Mouse (Mus musculus) midbrain, embryonic 16.5 days (tissue): ENCODE measurements around the gene Ntn5. TPM values are rescaled to one million over a fixed set of nuclear protein-coding genes. Genes with fewer than 3 reads are reported as not detected.
A peak's percentile ranks its signal among the peaks of the same experiment; 100 is the strongest.

Experiments used
- ATAC-seq: fragments of 200-750 bp; cut with Nextera tagmentation; 2 replicates; pipeline ENCODE4 v1.8.0; 2017; ENCODE audit warnings: moderate TSS enrichment
- H3K27ac ChIP-seq: fragments of 300-500 bp; sonication (generic); 2 replicates; pipeline ENCODE4 v1.5.1; 2014; ENCODE audit warnings: mild to moderate bottlenecking, low read length, mixed read lengths
- H3K27me3 ChIP-seq: fragments of 300-500 bp; sonication (generic); 2 replicates; pipeline ENCODE4 v1.6.1; 2014; ENCODE audit warnings: low read depth, low read length, mixed read lengths; ENCODE audit not compliant: control insufficient read depth, insufficient read depth
- H3K36me3 ChIP-seq: fragments of 300-500 bp; sonication (generic); 2 replicates; pipeline ENCODE4 v1.6.1; 2014; ENCODE audit warnings: mild to moderate bottlenecking, low read length, moderate library complexity, mixed read lengths; ENCODE audit not compliant: control insufficient read depth, insufficient read depth
- H3K4me1 ChIP-seq: fragments of 300-500 bp; sonication (generic); 2 replicates; pipeline ENCODE4 v1.6.1; 2014; ENCODE audit warnings: mild to moderate bottlenecking, low read length, mixed read lengths; ENCODE audit not compliant: control insufficient read depth, insufficient read depth
- H3K4me2 ChIP-seq: fragments of 300-500 bp; sonication (generic); 2 replicates; pipeline ENCODE4 v1.6.1; 2014; ENCODE audit warnings: mild to moderate bottlenecking, low read length, mixed read lengths
- H3K4me3 ChIP-seq: fragments of 300-500 bp; sonication (generic); 2 replicates; pipeline ENCODE4 v1.5.1; 2014; ENCODE audit warnings: low read depth, mild to moderate bottlenecking, low read length, moderate library complexity, mixed read lengths
- H3K9ac ChIP-seq: fragments of 300-500 bp; sonication (generic); 2 replicates; pipeline ENCODE4 v1.6.1; 2014; ENCODE audit warnings: low read depth, low read length, mixed read lengths
- H3K9me3 ChIP-seq: fragments of 300-500 bp; sonication (generic); replicated peaks from 2 replicates; pipeline ENCODE4 v1.6.1; 2014; ENCODE audit warnings: mild to moderate bottlenecking, low read length, mixed read lengths; ENCODE audit not compliant: control insufficient read depth, poor library complexity, severe bottlenecking
- WGBS: fragments of 180-500 bp; shearing (Covaris S2); extraction: QIAGEN DNeasy Blood & Tissue Kit; methylation state at CpG from one replicate; pipeline ENCODE4 v1.1.7; 2014; 5-methylcytosine and 5-hydroxymethylcytosine counted together
- polyA plus RNA-seq: library from polyadenylated mRNA; unstranded; fragments of >200 nt; fragmentation: Nextera tagmentation; extraction: Ambion mirVana; gene quantifications from 2 replicates; pipeline ENCODE4 v1.2.1, GENCODE M21; 2015

Gene Ntn5
- polyA plus RNA-seq, 1 experiment from 2014 or later = 0.23 TPM

DNA sequence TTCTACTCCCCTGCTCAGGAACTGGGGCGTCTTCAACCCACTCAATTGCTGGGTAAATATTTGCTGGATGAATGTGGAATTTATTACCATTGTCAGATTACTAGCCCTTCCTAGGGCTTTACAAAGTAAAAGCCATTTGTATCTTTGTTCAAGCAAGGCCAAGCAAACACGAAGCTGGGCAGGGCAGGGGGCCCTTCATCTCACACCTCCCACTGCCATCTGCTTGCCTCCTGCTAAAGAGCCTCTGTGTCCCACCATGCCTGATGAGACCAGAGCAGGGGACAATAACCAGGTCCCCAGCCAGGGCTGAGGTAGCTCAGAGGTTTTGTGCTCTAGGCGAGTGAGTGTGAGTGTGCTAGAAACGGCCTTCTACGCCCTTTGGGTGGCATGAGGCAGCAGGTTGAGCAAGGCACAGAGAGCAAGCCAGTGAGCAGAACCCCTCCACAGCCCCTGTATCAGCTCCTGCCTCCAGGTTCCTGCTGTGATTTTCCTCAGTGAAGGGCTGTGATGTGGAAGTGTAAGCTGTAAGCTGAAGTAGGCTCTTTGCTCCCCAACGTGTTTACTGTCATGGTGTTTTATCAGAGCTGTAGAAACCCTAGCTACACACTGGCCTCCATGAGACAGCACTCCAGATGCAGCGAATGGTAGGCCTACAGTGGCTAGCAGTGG, 6.1 kb upstream of the Ntn5 start:
- H3K4me1 ChIP-seq = peaks cover 3% of the 10 kb centered on the region; the same call in 1 of the 2 replicates
- H3K27ac ChIP-seq = no peak overlapping the region
- no peaks in the 10 kb centered on the region for H3K36me3 ChIP-seq
- no peaks in the 10 kb centered on the region for H3K27me3 ChIP-seq
- H3K4me2 ChIP-seq = no peak overlapping the region
- WGBS = 78% methylated on average over 7 of the region's 7 CpGs
- no peaks in the 10 kb centered on the region for H3K9me3 ChIP-seq
- no peak overlapping the region for H3K4me3 ChIP-seq
- H3K9ac ChIP-seq = no peak overlapping the region
- no peak for ATAC-seq

- H3K27me3 ChIP-seq = no peaks in the 10 kb centered on the region
- WGBS = 91% methylated on average over 14 of the region's 14 CpGs
- H3K9me3 ChIP-seq = no peaks in the 10 kb centered on the region
Observed at GRCm38 (mm10) chr7:45678513-45678912, 5.3 kb upstream of the Ntn5 start.

DNA sequence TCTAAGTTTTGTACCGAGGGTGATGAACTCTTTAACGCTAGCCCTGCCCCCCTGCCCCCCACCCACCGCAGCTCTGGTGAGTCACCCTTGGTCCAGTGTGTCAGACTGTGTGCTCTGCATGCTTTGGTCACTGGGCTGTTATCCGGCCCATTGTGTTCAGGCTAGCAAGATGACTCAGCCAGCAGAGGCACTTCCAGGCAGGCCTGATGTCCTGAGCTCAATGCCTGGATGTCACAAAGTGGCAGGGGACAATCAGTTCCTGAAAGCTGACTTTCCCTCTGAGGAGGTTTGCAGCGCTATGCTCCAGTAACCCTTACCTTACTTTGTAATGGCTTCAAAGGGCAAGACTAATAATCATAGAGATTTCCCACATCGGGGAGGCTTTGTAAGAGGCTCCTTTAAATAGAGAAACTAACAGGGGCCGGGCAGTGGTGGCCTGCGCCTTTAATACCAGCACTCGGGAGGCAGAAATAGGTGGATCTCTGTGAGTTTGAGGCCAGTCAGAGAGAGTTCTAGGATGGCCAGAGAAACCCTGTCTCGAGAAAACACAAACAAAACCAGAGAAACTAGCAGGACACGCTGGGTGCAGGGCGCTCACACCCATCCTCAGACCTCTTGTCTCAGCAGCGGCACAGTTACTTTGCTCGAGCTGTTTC, 3.7 kb upstream of the Ntn5 start:
- Histone ChIP-seq H3K4me1 (peaks cover 3% of the 10 kb centered on the region; the same call in 1 of the 2 replicates), H3K36me3 (no peaks in the 10 kb centered on the region), H3K27ac (no peak overlapping the region), H3K27me3 (no peaks in the 10 kb centered on the region), H3K4me2 (no peak overlapping the region), H3K4me3 (no peak overlapping the region), H3K9me3 (no peaks in the 10 kb centered on the region), H3K9ac (no peak overlapping the region)
- ATAC-seq = no peak
- 56% methylated on average over 14 of the region's 14 CpGs for WGBS

More at GRCm38 (mm10) chr7:45678513-45678912, 5.3 kb upstream of the Ntn5 start:
- Histone ChIP-seq H3K4me2 (no peak overlapping the region), H3K4me1 (peaks cover 3% of the 10 kb centered on the region; the same call in 1 of the 2 replicates), H3K36me3 (no peaks in the 10 kb centered on the region), H3K4me3 (no peak overlapping the region), H3K27ac (no peak overlapping the region), H3K9ac (no peak overlapping the region)
- no peak for ATAC-seq

- no peak for ATAC-seq
- Histone ChIP-seq H3K4me3 (no peak overlapping the region), H3K36me3 (no peaks in the 10 kb centered on the region), H3K4me1 (peaks cover 3% of the 10 kb centered on the region; the same call in 1 of the 2 replicates), H3K27me3 (no peaks in the 10 kb centered on the region), H3K9ac (no peak overlapping the region), H3K9me3 (no peaks in the 10 kb centered on the region), H3K4me2 (no peak overlapping the region), H3K27ac (no peak overlapping the region)
- WGBS = 90% methylated on average over 8 of the region's 8 CpGs
Observed at GRCm38 (mm10) chr7:45681046-45681736, 2.6 kb upstream of the Ntn5 start.

DNA sequence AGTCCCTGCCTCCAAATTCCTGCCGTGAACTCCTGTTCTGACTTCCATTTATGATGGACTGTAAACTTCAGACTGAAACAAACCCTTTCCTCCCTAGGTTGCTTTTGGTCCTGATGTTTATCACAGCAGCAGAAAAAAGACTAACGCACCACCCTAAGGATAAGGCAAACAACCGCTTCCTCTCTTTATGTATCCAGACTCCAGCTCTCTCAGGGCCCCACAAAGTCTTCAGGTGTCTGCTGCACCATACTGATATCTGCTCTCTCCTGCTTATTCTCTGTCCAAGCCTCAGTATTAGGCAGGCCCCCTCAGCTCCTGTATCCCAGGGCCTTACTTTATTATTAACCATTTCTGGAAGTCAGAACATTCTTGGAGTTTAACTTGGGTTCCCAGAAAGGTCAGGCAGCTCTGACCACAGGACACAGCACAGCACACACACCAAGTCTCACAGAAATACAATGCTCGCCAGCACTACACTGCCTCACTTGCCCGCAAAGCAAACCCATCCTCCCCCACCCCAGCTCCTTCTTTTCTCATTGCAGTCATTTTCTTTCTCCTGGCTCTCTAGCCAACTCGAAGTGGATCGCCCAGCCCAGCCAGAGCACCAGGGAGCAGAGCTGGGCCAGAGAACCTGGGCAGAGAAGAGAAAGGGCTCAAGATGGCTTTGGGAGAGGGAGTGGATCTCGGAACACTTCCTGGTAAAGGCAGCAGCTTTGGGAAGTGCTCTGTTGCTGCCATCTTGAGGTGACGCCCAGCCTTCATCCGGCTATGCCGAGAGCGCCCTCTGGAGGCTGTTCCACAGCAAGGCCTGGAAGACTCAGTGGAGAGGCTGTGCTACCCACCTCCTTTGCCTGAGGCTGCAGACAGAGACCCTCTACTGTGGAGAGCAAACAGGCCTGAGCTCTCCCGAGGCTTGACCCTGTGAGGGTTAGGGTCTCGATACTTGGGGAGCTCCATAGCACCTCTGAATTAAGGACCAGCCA, 1.4 kb upstream of the Ntn5 start:
- Histone ChIP-seq H3K4me1 (peaks cover 3% of the 10 kb centered on the region; the same call in 1 of the 2 replicates), H3K36me3 (no peaks in the 10 kb centered on the region), H3K4me2 (peak overlapping the region; percentile 37), H3K27me3 (no peaks in the 10 kb centered on the region), H3K4me3 (peak overlapping the region; percentile 2; the same call in 1 of the 2 replicates), H3K9ac (peak overlapping the region; percentile 45; the same call in 1 of the 2 replicates), H3K9me3 (no peaks in the 10 kb centered on the region), H3K27ac (peak overlapping the region; percentile 36; the same call in 1 of the 2 replicates)
- ATAC-seq = peak; percentile 73
- 28% methylated on average over 14 of the region's 14 CpGs for WGBS

- WGBS = 64% methylated on average over 10 of the region's 10 CpGs
- no peak overlapping the region for H3K4me2 ChIP-seq
- H3K9me3 ChIP-seq = no peaks in the 10 kb centered on the region
Observed at GRCm38 (mm10) chr7:45685811-45686210, 2.0 kb downstream of the Ntn5 start.

DNA sequence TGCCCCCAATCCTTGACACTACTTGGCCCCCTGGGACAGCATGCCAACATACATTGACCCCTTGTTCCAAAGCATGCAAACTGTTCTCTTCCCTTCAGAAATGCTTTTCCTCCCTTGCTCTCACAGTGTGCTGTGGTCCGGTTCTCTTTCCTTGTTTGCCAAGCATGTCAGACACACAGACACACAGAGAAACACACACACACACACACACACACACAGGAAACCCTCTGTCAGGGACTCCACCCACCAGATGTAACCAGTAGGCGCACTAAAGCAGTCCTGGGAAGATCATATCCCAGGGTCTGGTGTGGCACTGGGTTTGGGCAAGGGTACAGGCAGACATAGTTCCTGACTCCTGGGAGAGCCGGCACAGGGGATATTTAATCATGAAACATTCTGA, 3.0 kb downstream of the Ntn5 start:
- H3K9me3 ChIP-seq = no peaks in the 10 kb centered on the region
- H3K4me1 ChIP-seq = peaks cover 3% of the 10 kb centered on the region; the same call in 1 of the 2 replicates
- H3K4me3 ChIP-seq = no peak overlapping the region
- no peak for ATAC-seq
- H3K36me3 ChIP-seq = no peaks in the 10 kb centered on the region
- H3K27me3 ChIP-seq = no peaks in the 10 kb centered on the region
- no peak overlapping the region for H3K9ac ChIP-seq
- no peak overlapping the region for H3K27ac ChIP-seq
- 67% methylated on average over 3 of the region's 3 CpGs for WGBS
- no peak overlapping the region for H3K4me2 ChIP-seq

More at GRCm38 (mm10) chr7:45685811-45686210, 2.0 kb downstream of the Ntn5 start:
- H3K9ac ChIP-seq = no peak overlapping the region
- H3K4me1 ChIP-seq = peaks cover 3% of the 10 kb centered on the region; the same call in 1 of the 2 replicates
- H3K36me3 ChIP-seq = no peaks in the 10 kb centered on the region
- no peak overlapping the region for H3K27ac ChIP-seq
- H3K27me3 ChIP-seq = no peaks in the 10 kb centered on the region
- ATAC-seq = no peak
- no peak overlapping the region for H3K4me3 ChIP-seq

DNA sequence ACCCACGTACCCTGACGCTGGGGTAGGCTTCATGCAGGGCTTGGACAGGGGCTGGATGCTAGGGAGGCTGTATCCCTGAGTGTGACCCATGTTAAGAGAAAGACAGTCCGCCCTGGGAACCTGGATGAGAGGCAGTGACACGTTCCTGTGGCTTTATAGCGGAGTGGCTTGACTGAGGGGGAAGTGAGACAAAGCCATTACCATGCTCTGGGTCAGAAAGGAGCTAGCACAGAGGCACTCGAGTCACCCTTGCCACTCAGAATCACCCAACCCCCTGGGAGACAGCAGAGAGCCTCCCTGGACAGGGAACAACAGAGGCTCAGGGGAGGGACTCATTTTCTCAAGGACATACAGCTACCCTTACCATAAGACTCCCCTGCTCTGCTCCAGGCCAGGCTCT, 5.3 kb downstream of the Ntn5 start:
- H3K4me2 ChIP-seq = no peak overlapping the region
- H3K27ac ChIP-seq = no peak overlapping the region
- no peaks in the 10 kb centered on the region for H3K9me3 ChIP-seq
- ATAC-seq = no peak
- H3K36me3 ChIP-seq = no peaks in the 10 kb centered on the region
- H3K4me1 ChIP-seq = no peaks in the 10 kb centered on the region
- H3K9ac ChIP-seq = no peak overlapping the region
- no peaks in the 10 kb centered on the region for H3K27me3 ChIP-seq
- 69% methylated on average over 6 of the region's 6 CpGs for WGBS
- no peak overlapping the region for H3K4me3 ChIP-seq
